Mouse (Mus musculus) urinary bladder, postnatal 4 days (tissue): ENCODE measurements around the gene Cradd.

ENCODE experiments used
- DNase-seq, 2 experiments: peaks; one replicate each; pipeline ENCODE4 v3.0.0; 2021 to 2022; ENCODE audit warnings: low spot score in 2 of 2

Cradd gene

DNA sequence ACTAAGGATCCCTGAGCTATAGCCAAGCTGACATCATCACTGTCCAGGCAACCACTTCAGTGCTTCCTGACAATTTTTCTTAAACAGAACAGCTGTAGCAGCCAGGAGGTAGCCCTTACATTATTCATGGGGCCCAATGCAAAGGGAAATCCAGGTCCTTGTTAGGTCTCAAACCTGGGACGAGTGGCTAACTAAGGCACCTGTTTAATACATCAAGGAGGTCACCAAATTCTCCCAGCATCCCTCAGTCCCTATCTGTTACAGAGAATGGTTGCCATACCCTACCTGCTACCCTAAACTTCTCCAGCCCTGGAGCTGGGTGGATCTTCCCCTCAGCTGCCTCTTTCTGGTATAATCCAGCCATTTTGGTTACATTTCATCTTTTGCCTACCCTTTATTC is 10.9 kb upstream of the Cradd start:
- no peak for DNase-seq

DNA sequence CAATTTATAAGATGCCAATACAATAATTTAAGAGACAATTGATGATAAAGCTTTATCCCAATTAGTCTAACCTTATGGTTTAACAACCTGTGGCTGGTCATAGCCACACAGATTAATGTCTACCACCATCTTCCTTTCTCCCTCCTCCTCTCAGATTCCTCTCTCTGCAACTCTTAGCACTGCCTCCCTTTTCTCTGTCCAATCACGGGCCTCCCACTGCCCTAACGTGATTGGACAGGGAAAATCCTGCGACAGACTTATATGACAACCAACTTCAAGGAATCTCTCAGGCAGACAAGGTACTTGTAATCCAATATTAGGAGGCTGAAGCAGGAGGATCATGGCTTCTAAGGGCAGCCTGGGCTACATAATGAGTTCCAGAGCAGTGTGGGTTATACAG is 8.7 kb upstream of the Cradd start:
- DNase-seq = no peak

DNA sequence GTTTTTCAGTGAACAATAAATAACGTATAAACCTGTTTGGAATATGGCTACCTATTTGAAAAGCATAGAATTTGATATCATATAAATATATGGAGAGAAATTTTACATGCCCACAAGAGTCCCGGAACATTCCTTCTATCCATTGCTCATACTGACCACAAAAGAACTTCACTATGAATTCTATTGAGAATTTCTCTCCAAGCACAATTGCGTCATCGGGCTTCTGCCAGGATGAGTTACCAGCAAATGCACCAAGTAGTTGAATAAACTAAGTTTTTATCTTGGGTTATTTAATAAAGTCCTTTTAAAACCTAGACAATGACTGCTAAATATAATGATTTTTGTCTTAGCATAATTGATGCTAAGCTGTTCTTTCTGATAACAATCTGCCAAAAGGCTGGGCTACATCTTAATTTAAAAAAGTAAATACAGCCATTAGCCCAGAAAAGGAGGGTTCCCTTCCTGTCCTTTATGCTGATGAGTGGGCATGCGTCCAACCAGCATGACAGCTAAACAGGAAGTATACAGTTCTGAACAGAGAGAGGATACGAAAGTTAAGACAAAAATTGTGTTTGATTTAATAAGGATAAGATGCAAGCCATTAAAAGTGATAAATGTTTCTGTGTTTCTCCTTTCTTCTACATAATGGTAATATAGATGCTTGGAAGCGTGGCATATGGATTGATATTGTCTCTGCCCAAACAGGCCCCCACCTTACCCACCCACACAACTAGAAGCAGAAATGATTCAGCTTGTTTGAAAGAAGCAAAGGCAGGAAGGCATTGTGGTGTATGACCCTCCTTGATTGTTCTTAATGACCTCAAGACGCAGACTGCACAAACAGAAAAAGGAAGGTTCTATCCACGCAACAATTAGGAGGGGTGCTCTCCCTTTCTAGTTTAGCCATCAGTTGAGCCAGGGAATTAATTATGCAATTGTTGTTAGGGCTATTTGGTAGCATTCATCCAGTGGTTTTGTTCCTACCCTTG is 6.7 kb upstream of the Cradd start:
- no peak for DNase-seq

DNA sequence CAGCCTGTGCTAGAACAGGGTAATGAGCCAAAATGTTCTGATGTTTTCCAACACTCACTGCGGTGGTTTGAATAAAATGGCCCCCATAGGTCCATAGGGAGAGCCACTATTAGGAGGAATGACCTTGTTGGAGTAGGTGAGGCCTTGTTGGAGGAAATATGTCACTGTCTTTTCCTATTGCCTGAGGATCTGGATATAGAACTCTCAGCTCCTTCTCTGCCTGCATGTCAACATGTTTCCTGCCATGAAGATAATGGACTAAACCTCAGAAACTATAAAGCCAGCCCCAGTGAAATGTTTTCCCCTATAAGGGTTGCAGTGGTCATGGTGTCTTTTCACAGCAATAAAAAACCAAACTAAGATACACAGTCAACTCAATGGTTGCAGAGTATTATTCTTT is 6.0 kb upstream of the Cradd start:
- no peak for DNase-seq

DNA sequence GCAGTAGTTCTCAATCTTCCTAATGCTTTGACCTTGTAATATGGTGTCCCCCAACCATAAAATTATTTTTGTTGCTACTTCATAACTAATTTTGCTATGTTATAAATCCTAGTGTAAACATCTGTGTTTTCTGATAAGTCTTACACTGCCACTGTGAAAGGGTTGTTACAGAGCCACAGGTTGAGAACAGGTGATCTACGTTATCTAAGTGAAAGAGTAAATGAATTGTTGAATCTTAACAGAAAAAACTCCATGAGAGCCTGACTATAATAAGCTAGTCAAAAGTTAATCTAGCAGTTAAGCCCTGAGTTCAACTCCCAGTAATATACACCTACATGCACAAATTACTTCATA is 322 bp upstream of the Cradd start:
- no peak for DNase-seq

DNA sequence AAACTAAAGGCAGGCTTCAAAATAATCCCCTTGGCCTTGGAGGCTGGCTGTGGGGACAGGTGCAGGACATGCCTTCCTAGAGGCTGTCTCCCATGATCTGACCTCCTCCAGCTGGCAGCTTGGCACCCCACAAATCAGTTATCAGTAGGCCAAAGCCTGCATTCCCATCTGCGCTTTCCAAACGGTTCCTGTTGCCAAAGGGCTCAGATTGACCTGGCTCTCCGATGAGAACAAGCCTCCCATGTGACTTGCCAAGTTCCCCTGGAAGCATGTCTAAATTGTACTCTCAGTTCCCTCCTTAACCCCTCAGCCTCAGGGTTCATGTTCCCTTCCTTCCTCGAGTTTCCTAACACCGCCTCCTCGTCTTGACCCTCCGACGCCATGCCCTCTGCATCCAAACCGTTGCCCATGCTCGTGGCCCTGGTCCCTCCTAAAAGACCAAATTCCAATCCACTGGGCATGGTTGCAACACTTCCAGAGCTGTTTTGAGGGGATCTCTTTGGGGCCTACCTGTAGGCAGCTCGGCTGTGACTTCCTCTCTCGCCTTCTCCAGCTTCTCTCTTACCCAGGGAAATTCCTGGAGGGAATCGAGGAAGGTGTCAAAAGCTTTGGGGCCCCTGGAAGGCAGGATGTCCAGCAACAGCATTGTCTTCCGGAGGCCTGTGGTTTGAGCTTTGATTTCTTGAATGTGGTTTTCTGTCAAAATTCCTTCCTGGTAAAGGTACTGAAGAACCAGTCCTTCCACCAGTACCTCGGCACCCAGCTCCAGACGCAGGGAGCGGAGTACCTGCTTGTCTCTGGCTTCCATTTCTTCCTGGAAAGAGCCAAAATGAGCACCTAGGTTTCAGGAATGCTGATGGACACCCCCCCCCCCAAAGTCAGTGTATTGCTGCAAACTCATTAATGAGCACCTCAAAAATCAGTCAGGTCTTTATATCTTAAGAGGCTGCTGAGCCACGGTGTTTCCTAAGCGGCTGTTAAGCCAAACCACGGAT is 1.6 kb downstream of the Cradd start:
- DNase-seq = peak in 1 of 2 experiments; percentile 41

DNA sequence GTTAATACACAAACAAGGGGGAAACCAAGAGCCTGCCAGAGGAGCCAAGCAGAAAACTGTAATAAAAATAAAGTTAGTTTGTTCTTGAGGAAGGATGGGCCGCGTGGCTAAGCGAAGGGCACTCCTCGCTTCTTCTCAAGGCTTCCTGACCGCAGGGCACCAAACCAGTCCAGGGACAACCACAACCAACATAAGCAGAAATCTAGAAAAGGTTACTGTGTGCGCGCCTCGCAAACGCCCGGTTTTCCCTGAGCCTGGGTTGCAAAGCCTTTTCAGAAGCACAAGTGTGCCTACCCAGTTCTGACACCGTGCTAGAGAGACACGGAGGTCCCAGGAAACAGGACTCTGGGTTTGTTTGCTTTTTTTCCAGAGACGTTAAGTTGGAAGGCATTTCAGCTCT is 4.9 kb downstream of the Cradd start:
- DNase-seq = no peak

DNA sequence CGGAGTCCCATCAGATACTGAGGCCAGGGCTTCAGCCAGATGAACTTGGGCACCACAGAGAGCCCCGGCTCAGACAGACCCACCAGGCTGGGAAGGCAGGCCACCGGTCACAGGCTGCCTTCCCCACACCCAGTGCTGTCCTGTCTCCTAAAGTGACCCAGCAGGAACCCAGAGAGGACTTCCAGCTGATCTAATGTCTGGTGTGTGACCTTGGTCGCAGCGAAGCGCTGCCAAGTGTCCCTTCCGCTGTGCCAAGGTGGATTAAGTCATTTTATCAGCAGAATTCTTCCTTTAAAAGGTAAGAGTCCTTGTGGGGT is 5.6 kb downstream of the Cradd start:
- DNase-seq = no peak

DNA sequence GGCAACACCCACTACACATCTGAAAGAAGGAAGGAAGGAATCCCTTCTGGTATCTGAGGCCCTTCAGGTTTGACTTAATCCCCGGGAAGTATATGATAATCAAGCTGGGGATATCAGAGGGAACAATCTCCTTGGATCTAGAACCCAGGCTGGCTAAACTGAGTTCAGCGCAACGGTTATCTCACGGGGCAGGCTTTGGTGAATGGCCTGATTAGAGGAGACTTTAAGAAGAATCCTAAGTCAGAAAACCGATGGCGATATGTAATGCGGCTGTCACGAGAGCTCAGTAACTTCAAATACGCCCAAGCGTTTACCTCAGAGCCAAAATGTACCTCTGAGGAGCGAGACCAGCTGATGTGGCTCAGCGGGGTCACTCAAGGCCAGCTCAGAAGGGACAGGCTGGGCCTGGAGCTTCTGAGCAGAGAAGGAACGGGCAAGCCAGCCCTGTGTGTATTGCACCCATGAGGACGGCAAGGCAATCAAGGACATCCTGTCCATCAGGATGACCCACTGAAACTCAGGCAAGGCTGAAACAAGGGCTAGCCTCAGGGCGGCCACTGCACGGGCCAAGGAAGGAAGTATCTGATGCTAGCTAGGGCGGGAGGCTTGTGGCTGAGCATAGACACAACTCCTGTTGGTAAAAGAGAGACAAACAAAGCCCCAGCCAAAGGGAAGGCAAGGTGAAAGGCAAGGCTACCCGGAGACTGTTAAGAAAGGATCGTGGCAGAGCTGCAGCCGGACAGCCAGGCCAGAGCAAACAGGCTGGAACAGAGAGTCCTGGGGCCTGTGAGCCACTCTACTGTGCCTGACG is 6.1 kb downstream of the Cradd start:
- DNase-seq = no peak

DNA sequence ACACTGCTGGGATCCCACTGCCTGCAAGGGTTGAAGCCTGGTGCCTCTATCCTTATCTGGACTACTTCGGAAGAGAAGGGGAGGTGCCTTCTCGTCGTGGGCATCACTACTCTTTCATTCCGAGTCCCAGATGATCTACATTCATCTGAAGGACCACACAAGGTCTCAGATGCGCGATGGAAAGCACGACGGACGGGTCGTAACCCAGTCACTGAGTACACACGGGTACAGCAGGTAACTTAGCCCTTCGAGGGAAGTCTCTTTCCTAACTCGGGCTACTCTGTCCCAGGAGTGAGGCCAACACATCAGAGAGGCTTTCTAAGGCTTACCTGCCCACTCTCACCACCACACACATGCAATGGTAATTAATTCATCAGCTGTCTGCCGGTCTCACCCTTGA is 6.8 kb downstream of the Cradd start:
- DNase-seq = no peak

DNA sequence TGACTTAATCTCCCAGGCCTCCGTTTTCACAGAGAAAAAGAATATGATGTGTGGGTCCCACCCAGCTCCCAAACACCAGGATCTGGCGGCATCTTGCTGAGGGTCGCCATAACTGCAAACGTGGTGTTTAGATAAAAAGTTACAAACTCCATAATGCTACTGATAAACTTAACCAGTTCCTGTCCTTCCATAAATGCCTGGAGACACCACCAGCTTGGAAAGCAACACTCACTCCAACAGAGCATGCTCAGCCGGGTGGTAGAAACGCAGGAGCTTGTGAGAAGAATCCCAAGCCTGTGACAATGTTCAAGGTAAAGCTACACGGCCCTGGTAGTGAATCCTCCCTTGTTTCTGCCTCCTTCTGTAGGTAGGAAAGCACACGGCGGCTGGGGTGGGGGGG is 7.3 kb downstream of the Cradd start:
- DNase-seq = no peak

DNA sequence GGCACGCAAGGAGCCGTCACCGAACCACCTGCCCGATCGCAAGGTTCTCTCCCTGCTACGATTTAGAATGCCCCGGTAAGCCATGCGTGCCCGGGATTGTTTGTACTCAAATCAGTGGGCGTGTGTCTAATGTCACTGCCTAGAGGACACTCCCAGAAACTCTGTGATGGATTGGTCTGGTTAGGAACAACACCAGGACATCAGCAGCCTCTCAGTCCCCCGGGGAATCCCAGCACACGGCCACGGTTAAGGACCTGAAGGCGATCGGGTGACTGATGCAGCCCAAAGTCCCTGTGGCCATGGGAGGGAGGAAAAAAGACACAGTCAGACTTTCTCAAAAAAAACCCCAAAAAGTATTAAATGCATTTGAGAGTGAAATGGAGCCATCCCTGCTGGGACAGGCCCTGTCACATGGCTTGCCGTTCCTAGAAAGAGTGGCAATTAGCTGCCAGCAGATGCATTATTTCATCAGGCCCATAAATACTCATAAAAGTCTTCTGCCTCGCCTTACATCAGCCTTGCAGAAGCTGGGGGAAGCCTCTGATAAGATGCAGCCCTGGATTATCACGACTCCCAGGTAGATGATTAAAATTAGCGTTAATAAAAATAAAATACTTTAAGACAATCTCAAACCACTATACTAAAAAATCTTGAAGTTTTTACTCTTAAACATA is 8.0 kb downstream of the Cradd start:
- DNase-seq = no peak

DNA sequence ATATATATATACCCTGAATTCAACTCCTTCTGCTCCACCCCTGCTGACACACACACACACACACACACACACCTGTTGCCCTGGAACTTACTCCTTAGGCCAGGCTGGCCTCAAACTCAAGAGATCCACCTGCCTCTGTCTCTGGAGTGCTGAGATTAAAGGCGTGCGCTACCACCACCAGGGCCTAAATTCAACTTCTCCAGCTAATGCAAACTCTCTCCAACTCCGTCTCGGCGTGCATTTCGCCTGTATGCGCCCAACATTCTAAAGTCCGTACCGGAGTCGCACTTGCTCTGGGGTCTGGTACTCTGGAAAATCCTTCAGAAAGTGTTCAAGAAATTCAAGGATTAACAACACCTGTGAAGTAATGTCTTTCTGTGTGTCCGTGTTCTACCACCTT is 8.6 kb downstream of the Cradd start:
- no peak for DNase-seq

DNA sequence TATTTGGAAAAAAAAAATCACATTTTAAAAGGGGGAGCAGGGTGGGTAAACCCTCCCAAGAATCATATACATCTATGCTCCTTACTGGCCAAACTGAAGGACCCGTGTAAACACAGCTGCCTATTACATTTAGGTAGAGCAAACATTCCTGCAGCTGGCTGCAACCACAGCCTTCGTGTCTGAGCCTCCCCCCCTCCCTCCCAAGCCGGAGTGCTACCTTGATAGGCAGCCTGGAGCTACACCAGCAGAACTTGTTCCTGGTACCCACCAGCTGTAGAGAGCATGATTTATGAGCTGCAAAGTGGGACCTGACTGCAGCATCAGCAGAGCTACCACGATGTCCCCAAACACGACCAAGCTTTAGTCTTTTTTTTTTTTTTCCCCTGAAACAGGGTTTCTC is 9.9 kb downstream of the Cradd start:
- no peak for DNase-seq

DNA sequence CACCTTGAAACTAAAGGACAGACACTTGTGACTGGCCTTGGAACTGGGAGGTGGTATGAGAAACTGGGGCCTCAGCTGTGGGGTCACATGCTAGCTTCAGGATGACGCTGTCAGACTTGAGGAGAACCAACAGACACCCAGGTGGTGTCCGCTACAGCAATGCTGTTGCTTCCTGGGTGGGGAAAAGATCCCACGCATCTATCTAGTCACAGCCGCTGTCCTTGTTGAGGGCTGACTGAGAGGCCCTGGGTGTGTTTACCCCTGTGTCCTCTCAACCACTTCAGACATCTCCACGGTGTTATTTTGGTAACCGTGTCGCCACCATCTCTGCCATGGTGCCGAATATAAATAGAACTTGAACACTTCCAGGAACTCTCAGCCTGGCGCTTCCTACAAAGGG is 10.4 kb downstream of the Cradd start:
- no peak for DNase-seq

DNA sequence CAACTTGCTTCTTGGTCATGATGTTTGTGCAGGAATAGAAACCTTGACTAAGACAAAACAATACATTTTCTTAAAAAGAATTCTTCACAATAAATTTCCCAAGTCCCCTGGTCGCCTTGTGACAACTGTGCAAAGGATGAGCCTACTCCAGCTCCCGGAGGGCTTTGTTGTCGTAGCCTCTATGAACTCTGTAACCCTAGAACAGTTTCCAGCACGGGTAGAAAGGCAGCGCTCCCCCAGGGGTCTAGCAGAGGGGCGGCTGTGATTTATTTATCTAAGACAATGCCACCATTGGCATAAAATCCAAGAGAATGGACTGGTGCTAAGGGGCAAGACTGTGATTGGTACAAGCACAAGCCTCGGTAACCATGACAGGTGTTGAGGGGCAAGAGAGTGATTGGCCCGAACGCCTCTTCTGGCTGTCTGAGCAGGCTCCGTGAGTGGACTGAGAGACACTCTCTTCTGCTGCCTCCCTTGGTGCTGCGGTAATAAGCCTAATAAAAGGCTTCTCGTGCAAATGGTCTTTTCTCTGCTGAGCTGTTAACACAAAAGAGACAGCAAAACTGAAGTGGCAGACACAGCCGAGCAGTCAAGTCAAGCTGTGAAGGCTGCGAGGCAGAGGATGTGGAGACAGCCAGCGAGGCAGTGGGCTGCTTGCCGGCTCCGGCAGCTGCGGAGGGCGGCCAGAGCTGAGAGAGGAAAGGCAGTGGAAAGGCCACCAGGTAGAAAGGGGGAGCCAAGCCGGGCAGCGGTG is 13.1 kb downstream of the Cradd start:
- no peak for DNase-seq

DNA sequence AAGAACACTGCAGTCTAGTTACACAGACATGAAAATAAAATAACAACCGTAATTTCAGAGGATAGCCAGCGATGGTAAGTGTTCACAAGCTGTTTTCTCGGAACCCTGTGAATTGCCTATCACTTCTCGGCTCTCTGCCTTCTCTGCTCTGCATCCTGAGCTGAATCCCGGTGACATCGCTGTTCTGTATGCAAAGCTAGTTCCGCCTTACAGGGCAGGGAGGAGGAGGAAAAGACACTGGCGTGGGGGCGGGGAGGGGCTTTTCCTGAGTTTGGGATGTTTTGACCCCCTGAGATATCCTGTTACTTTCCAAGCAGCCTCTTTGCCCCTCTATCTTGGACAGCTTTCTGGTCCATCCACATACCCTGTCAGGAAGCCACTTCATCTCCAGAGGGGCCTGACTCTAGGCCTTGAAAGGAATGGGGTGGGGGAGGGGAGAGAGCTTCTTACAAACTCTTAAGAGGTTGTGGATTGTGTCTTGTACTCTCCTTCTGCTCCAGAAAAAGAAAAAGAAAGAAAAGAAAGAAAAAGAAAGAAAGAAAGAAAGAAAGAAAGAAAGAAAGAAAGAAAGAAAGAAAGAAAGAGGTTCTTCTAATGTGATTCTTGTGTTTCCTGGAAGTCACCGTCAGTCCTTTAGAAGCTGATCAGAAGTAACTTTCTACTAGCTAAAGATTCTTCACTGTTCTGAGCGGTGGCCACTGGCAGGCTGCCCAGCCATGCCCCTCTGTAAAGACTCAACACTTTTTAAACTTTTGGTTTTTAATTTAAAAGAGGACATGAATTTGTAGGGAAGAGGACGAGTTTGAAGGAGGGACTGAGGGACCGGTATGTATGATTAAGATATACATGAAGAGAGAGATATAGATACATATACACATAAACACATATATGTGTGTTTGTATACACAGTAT is 14.3 kb downstream of the Cradd start:
- DNase-seq = no peak

DNA sequence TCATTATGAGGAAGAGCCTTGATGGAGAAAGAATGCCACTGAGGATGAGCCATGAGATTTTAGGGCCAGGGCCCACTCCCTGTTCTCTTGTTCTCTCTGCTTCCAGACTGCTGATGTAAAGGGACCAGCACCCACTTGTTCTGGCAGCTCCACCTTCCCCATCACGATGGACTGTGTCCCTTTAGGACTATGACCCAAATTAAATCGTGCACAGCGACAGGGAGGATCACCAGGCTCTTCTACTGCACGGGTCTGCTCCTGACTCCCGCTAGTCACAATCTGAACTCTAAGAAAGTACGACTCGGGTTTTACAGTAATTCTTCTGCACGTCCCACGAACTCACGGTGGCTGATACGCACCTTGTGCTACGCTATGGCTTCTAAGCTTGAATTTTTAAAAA is 14.9 kb downstream of the Cradd start:
- DNase-seq = no peak

DNA sequence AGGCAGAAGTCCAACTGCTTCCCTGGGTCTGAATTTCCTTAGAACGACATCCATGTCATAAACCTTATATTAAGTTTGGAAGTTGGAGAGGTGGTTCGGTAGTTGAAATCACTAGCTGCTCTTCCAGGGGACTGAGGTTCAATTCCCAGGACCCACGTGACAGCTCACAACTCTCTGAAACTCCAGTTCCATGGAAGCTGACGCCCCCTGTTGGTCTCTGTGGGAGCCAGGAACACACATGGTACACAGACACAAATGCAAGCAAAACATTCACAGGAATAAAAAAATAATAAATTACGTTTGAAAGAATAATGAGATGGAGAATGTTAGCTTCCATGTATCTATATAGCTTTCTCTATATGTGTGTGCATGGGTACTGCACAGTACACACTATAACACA is 16.0 kb downstream of the Cradd start:
- no peak for DNase-seq
